Mouse (Mus musculus): ENCODE data around the gene Ppil3. TPM values are rescaled to one million over a fixed set of nuclear protein-coding genes. Genes with fewer than 3 reads are reported as not detected.
A peak's percentile ranks its signal among the peaks of the same experiment; 100 is the strongest.

Ppil3 gene
- polyA plus RNA-seq, 1 experiment from 2014 or later: 66.1 TPM

GRCm38 (mm10) chr1:58424551-58424950 lies 20.7 kb downstream of the Ppil3 start:
- peak overlapping the region; percentile 89; the same call in 1 of the 2 replicates for H3K4me3 ChIP-seq
- peaks cover 22% of the 10 kb centered on the region for H3K4me1 ChIP-seq
- H3K27ac ChIP-seq: no peak overlapping the region
- H3K9me3 ChIP-seq: no peaks in the 10 kb centered on the region
- WGBS: 87% methylated on average over 3 of the region's 3 CpGs
- peaks cover 34% of the 10 kb centered on the region for H3K36me3 ChIP-seq (replicated peaks)
- DNase-seq (ENCODE audit: extremely low spot score, low spot score): no peak
- no peaks in the 10 kb centered on the region for H3K27me3 ChIP-seq (ENCODE audit: poor library complexity, severe bottlenecking)

GRCm38 (mm10) chr1:58423371-58424248 lies 21.7 kb downstream of the Ppil3 start, which contains the start of gene Clk1:
Gene Clk1 (minus strand): TSS chr1:58424066.
- Histone ChIP-seq H3K27ac (peak within 1 kb of the TSS; percentile 98), H3K36me3 (replicated peaks) (peaks cover 39% of the 10 kb centered on the region), H3K27me3 (ENCODE audit: poor library complexity, severe bottlenecking) (no peaks in the 10 kb centered on the region), H3K9me3 (no peaks in the 10 kb centered on the region), H3K4me3 (peak within 1 kb of the TSS; percentile 89), H3K4me1 (peaks cover 22% of the 10 kb centered on the region)
- under 1% methylated on average over 79 of the region's 79 CpGs for WGBS
- peak; percentile 92 for DNase-seq (ENCODE audit: extremely low spot score, low spot score)

- Histone ChIP-seq H3K27me3 (ENCODE audit: poor library complexity, severe bottlenecking) (no peaks in the 10 kb centered on the region), H3K9me3 (no peaks in the 10 kb centered on the region), H3K27ac (peak overlapping the region; percentile 98), H3K4me1 (peaks cover 22% of the 10 kb centered on the region), H3K4me3 (peak overlapping the region; percentile 89), H3K36me3 (replicated peaks) (peaks cover 46% of the 10 kb centered on the region)
- 20% methylated on average over 13 of the region's 13 CpGs for WGBS
- peak; percentile 28 for DNase-seq (ENCODE audit: extremely low spot score, low spot score)
Measured at GRCm38 (mm10) chr1:58422879-58423278, 22.4 kb downstream of the Ppil3 start.

- H3K27ac ChIP-seq: no peak overlapping the region
- no peaks in the 10 kb centered on the region for H3K27me3 ChIP-seq (ENCODE audit: poor library complexity, severe bottlenecking)
- H3K4me3 ChIP-seq: no peak overlapping the region
- DNase-seq (ENCODE audit: extremely low spot score, low spot score): no peak
- H3K36me3 ChIP-seq (replicated peaks): peaks cover 64% of the 10 kb centered on the region
- H3K4me1 ChIP-seq: peaks cover 22% of the 10 kb centered on the region
- 89% methylated on average over 7 of the region's 7 CpGs for WGBS
- no peaks in the 10 kb centered on the region for H3K9me3 ChIP-seq
Measured at GRCm38 (mm10) chr1:58420961-58421360, 24.3 kb downstream of the Ppil3 start.

GRCm38 (mm10) chr1:58420032-58420431 lies 25.3 kb downstream of the Ppil3 start:
- H3K36me3 ChIP-seq (replicated peaks): peaks cover 73% of the 10 kb centered on the region
- H3K9me3 ChIP-seq: no peaks in the 10 kb centered on the region
- no peak for DNase-seq (ENCODE audit: extremely low spot score, low spot score)
- no peak overlapping the region for H3K27ac ChIP-seq
- no peaks in the 10 kb centered on the region for H3K27me3 ChIP-seq (ENCODE audit: poor library complexity, severe bottlenecking)
- no peak overlapping the region for H3K4me3 ChIP-seq
- H3K4me1 ChIP-seq: peaks cover 22% of the 10 kb centered on the region
- WGBS: 94% methylated on average over 10 of the region's 10 CpGs

GRCm38 (mm10) chr1:58416048-58416447 lies 29.2 kb downstream of the Ppil3 start:
- WGBS: 96% methylated on average over 2 of the region's 2 CpGs
- Histone ChIP-seq H3K36me3 (replicated peaks) (peaks cover 99% of the 10 kb centered on the region), H3K9me3 (no peaks in the 10 kb centered on the region)

GRCm38 (mm10) chr1:58415442-58415841 lies 29.8 kb downstream of the Ppil3 start:
- DNase-seq (ENCODE audit: extremely low spot score, low spot score): no peak
- Histone ChIP-seq H3K27me3 (ENCODE audit: poor library complexity, severe bottlenecking) (no peaks in the 10 kb centered on the region), H3K27ac (no peak overlapping the region), H3K4me1 (no peaks in the 10 kb centered on the region), H3K4me3 (no peak overlapping the region), H3K36me3 (replicated peaks) (peaks cover 99% of the 10 kb centered on the region), H3K9me3 (no peaks in the 10 kb centered on the region)
- 43% methylated on average over 1 of the region's 1 CpGs for WGBS

More at GRCm38 (mm10) chr1:58416048-58416447, 29.2 kb downstream of the Ppil3 start:
- Histone ChIP-seq H3K27me3 (ENCODE audit: poor library complexity, severe bottlenecking) (no peaks in the 10 kb centered on the region), H3K4me1 (peaks cover 2% of the 10 kb centered on the region; the same call in 1 of the 2 replicates), H3K27ac (no peak overlapping the region), H3K4me3 (no peak overlapping the region)
- DNase-seq (ENCODE audit: extremely low spot score, low spot score): no peak

- Histone ChIP-seq H3K36me3 (replicated peaks) (peaks cover 87% of the 10 kb centered on the region), H3K4me3 (no peak overlapping the region), H3K27ac (no peak overlapping the region), H3K9me3 (no peaks in the 10 kb centered on the region), H3K4me1 (no peaks in the 10 kb centered on the region), H3K27me3 (ENCODE audit: poor library complexity, severe bottlenecking) (no peaks in the 10 kb centered on the region)
- DNase-seq (ENCODE audit: extremely low spot score, low spot score): no peak
- 93% methylated on average over 7 of the region's 7 CpGs for WGBS
Measured at GRCm38 (mm10) chr1:58410776-58411175, 34.5 kb downstream of the Ppil3 start.

GRCm38 (mm10) chr1:58410198-58410588 lies 35.1 kb downstream of the Ppil3 start:
- no peak for DNase-seq (ENCODE audit: extremely low spot score, low spot score)

GRCm38 (mm10) chr1:58409553-58410197 lies 35.6 kb downstream of the Ppil3 start:
- no peaks in the 10 kb centered on the region for H3K27me3 ChIP-seq (ENCODE audit: poor library complexity, severe bottlenecking)
- no peaks in the 10 kb centered on the region for H3K9me3 ChIP-seq
- DNase-seq (ENCODE audit: extremely low spot score, low spot score): no peak
- peaks cover 87% of the 10 kb centered on the region for H3K36me3 ChIP-seq (replicated peaks)
- no peak overlapping the region for H3K4me3 ChIP-seq
- WGBS: 88% methylated on average over 5 of the region's 5 CpGs
- no peak overlapping the region for H3K27ac ChIP-seq
- no peaks in the 10 kb centered on the region for H3K4me1 ChIP-seq

More at GRCm38 (mm10) chr1:58410198-58410588, 35.1 kb downstream of the Ppil3 start:
- 88% methylated on average over 3 of the region's 3 CpGs for WGBS
- H3K4me1 ChIP-seq: no peaks in the 10 kb centered on the region
- no peaks in the 10 kb centered on the region for H3K27me3 ChIP-seq (ENCODE audit: poor library complexity, severe bottlenecking)
- H3K27ac ChIP-seq: no peak overlapping the region
- H3K9me3 ChIP-seq: no peaks in the 10 kb centered on the region
- no peak overlapping the region for H3K4me3 ChIP-seq
- H3K36me3 ChIP-seq (replicated peaks): peaks cover 87% of the 10 kb centered on the region

- H3K27me3 ChIP-seq (ENCODE audit: poor library complexity, severe bottlenecking): no peaks in the 10 kb centered on the region
- no peak for DNase-seq (ENCODE audit: extremely low spot score, low spot score)
- no peak overlapping the region for H3K4me3 ChIP-seq
- no peaks in the 10 kb centered on the region for H3K4me1 ChIP-seq
- H3K27ac ChIP-seq: no peak overlapping the region
- 83% methylated on average over 6 of the region's 6 CpGs for WGBS
- peaks cover 87% of the 10 kb centered on the region for H3K36me3 ChIP-seq (replicated peaks)
- H3K9me3 ChIP-seq: no peaks in the 10 kb centered on the region
Measured at GRCm38 (mm10) chr1:58408141-58408540, 37.1 kb downstream of the Ppil3 start.

- DNase-seq (ENCODE audit: extremely low spot score, low spot score): no peak
- Histone ChIP-seq H3K4me1 (no peaks in the 10 kb centered on the region), H3K27me3 (ENCODE audit: poor library complexity, severe bottlenecking) (no peaks in the 10 kb centered on the region), H3K27ac (no peak overlapping the region), H3K4me3 (no peak overlapping the region), H3K9me3 (no peaks in the 10 kb centered on the region), H3K36me3 (replicated peaks) (peaks cover 87% of the 10 kb centered on the region)
- WGBS: 94% methylated on average over 7 of the region's 7 CpGs
Measured at GRCm38 (mm10) chr1:58407321-58407720, 38.0 kb downstream of the Ppil3 start.

GRCm38 (mm10) chr1:58403745-58404144 lies 41.5 kb downstream of the Ppil3 start:
- Histone ChIP-seq H3K27ac (no peak overlapping the region), H3K36me3 (replicated peaks) (peaks cover 93% of the 10 kb centered on the region), H3K27me3 (ENCODE audit: poor library complexity, severe bottlenecking) (no peaks in the 10 kb centered on the region), H3K4me1 (no peaks in the 10 kb centered on the region), H3K9me3 (no peaks in the 10 kb centered on the region), H3K4me3 (no peak overlapping the region)
- DNase-seq (ENCODE audit: extremely low spot score, low spot score): no peak
- 96% methylated on average over 5 of the region's 5 CpGs for WGBS
